Mouse (Mus musculus): ENCODE measurements around the gene Gm12169.

DNA sequence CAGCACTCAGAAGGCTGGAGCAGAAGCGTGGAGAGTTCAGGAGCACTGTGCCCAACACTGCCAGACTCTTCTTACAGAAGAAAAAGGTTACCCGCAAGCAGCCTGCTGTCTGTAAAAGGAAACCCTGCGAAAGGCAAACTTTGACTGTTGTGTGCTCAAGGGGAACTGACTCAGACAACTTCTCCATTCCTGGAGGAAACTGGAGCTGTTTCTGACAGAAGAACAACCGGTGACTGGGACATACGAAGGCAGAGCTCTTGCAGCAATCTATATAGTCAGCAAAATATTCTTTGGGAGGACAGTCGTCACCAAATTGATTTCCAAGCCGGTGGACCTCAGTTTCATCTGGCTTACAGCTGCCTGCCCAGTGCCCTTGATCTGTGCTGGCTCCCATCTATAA is 43.5 kb upstream of the Gm12169 start:
- TF ChIP-seq CTCF (conservative IDR thresholded peaks at IDR 0.05; ENCODE audit: insufficient read depth, insufficient read length, low read depth, low read length): no peak
- TF ChIP-seq POLR2A (IDR thresholded peaks at IDR 0.05; ENCODE audit: low read depth, low read length): no peak

All from kidney, adult 2 months (tissue).